Mouse (Mus musculus) inflammation-experienced regulatory T-cells, adult 6 months (primary cell): Measurements from ENCODE around the gene Lta. TPM values are rescaled to one million over a fixed set of nuclear protein-coding genes. Genes with fewer than 3 reads are reported as not detected.

Experiments used
- ATAC-seq: one replicate; pipeline ENCODE4 v1.8.0; 2017
- polyA plus RNA-seq, 3 experiments: library from polyadenylated mRNA; unstranded; fragments of 100-300 nt; shearing (Covaris generic); gene quantifications; one replicate each; pipeline ENCODE4 v1.2.1; 2017

Gene Lta
- polyA plus RNA-seq, 3 experiments from 2014 or later = 34.4 to 113 (median 95.2) TPM

GRCm38 (mm10) chr17:35205380-35205769, 224 bp upstream of the Lta start:
- no peak for ATAC-seq

- no peak for ATAC-seq
These were observed 2.7 kb downstream of the Lta start for GRCm38 (mm10) chr17:35202442-35202841.

- ATAC-seq = peak; percentile 4
These were observed 3.4 kb downstream of the Lta start, which contains the start of gene Tnf for GRCm38 (mm10) chr17:35201787-35202186. TSS of gene Tnf (minus strand) at chr17:35202007.

GRCm38 (mm10) chr17:35201128-35201527, 4.0 kb downstream of the Lta start:
- ATAC-seq = no peak

- peak; percentile 78 for ATAC-seq
These were observed 4.8 kb downstream of the Lta start for GRCm38 (mm10) chr17:35200398-35200797.

GRCm38 (mm10) chr17:35198946-35199345, 6.2 kb downstream of the Lta start:
- no peak for ATAC-seq

GRCm38 (mm10) chr17:35198029-35198428, 7.1 kb downstream of the Lta start:
- no peak for ATAC-seq

- ATAC-seq = no peak
These were observed 8.0 kb downstream of the Lta start for GRCm38 (mm10) chr17:35197126-35197525.

GRCm38 (mm10) chr17:35196321-35196641, 8.9 kb downstream of the Lta start:
- no peak for ATAC-seq

- ATAC-seq = peak; percentile 41
These were observed 9.4 kb downstream of the Lta start for GRCm38 (mm10) chr17:35195631-35196320.

GRCm38 (mm10) chr17:35194844-35195630, 10.1 kb downstream of the Lta start:
- peak; percentile 33 for ATAC-seq

- peak; percentile 60 for ATAC-seq
These were observed 11.0 kb downstream of the Lta start, which contains the start of gene Ltb for GRCm38 (mm10) chr17:35193881-35194843. TSS of gene Ltb (plus strand) at chr17:35194439.

- ATAC-seq = no peak
These were observed 12.2 kb downstream of the Lta start for GRCm38 (mm10) chr17:35192924-35193323.

- no peak for ATAC-seq
These were observed 13.4 kb downstream of the Lta start for GRCm38 (mm10) chr17:35191723-35192122.

- ATAC-seq = peak; percentile 72
These were observed 15.1 kb downstream of the Lta start for GRCm38 (mm10) chr17:35190096-35190495.

GRCm38 (mm10) chr17:35189186-35189585, 16.0 kb downstream of the Lta start:
- ATAC-seq = no peak

- no peak for ATAC-seq
These were observed 17.1 kb downstream of the Lta start, which contains the start of gene Lst1 for GRCm38 (mm10) chr17:35187959-35188610. TSS of gene Lst1 (minus strand) at chr17:35188439.

- no peak for ATAC-seq
These were observed 17.8 kb downstream of the Lta start for GRCm38 (mm10) chr17:35187345-35187744.

GRCm38 (mm10) chr17:35186681-35187080, 18.5 kb downstream of the Lta start:
- ATAC-seq = peak; percentile 30

- peak; percentile 42 for ATAC-seq
These were observed 19.2 kb downstream of the Lta start for GRCm38 (mm10) chr17:35185639-35186611.

- peak; percentile 17 for ATAC-seq
These were observed 25.1 kb downstream of the Lta start for GRCm38 (mm10) chr17:35180093-35180492.
